Mouse (Mus musculus): Measurements from ENCODE around the gene Gfra4. TPM values are rescaled to one million over a fixed set of nuclear protein-coding genes. Genes with fewer than 3 reads are reported as not detected.
"Not testable (repeated sequence)": the region's sequence is repeated elsewhere in the genome, so short reads cannot be mapped to it uniquely, and the experiment has no call there.

Gfra4 gene
- polyA plus RNA-seq, 1 experiment, result 1.5 TPM

DNA sequence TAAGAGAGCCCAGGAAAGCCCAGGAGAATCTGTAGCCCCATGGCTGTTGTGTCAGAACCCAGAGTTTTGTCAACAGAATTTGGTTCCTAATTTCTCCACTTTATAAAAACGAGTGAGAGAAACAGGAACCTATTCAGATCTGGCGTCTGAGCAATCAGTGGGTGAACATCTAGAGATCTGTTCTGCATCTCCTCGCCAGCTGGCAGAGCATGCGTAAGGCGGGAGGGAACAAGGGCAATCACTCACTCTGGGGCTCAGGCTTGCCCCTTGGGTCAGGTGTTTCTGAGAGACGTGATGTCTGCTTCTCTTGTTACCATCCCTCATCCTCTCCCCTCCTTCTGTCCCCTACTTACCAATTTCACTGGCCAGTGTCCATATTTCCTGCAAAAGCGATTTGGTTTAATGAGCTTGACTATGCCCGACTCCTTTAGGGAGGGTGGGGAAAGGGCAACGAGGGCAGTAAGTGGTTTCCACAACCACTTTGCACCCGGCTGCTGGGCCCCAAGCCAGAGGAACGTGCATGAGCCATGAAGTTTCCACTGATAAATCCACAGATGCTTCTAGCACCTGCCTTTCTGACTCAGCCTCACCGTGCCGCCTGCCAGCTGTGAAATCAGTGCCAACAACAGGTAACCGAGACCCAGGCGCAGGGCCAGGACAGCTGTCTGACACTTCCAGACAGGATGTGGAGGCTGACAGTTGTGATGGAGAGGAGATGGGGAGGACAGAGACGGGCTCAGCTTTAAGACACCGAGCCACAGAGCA is 5.5 kb downstream of the Gfra4 start:
- H3K4me3 ChIP-seq (ENCODE audit: insufficient read depth, low read length), result no peak overlapping the region
- peaks cover 22% of the 10 kb centered on the region for H3K4me1 ChIP-seq (ENCODE audit: control insufficient read depth, insufficient read depth, low read length)
- peak overlapping the region; percentile 70 for H3K27ac ChIP-seq (ENCODE audit: insufficient read depth, low read depth, low read length)
- no peak for TF ChIP-seq CTCF (IDR thresholded peaks at IDR 0.05; ENCODE audit: low read depth, low read length)
- TF ChIP-seq POLR2A (IDR thresholded peaks at IDR 0.05; ENCODE audit: borderline replicate concordance, low read depth, low read length), result no peak

DNA sequence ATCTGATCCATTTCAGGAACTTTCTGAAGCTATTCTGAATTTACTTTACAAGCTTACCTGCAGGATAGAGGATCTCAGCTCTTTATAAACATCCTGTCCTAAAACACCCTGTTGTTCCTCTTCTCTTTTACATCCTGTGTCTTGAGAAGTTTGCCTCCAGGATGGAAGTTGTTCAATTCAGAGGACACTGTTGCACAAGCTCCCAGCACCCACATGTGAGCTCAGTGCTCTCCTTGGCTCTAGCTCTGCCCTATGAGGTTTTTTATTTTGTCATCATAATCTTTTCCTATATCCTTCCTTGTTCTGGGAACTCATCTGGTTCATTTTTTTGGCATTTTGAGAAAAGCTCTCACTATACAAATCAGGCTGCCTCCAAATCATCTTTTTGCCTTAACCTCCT is 6.1 kb downstream of the Gfra4 start:
- H3K4me1 ChIP-seq (ENCODE audit: control insufficient read depth, insufficient read depth, low read length), result peaks cover 22% of the 10 kb centered on the region
- no peak for TF ChIP-seq CTCF (IDR thresholded peaks at IDR 0.05; ENCODE audit: low read depth, low read length)
- TF ChIP-seq POLR2A (IDR thresholded peaks at IDR 0.05; ENCODE audit: borderline replicate concordance, low read depth, low read length), result no peak
- no peak overlapping the region for H3K4me3 ChIP-seq (ENCODE audit: insufficient read depth, low read length)
- peak overlapping the region; percentile 70 for H3K27ac ChIP-seq (ENCODE audit: insufficient read depth, low read depth, low read length)

- Histone ChIP-seq H3K27ac (ENCODE audit: insufficient read depth, low read depth, low read length) (peak overlapping the region; percentile 70), H3K4me3 (ENCODE audit: insufficient read depth, low read length) (no peak overlapping the region)
- TF ChIP-seq POLR2A (IDR thresholded peaks at IDR 0.05; ENCODE audit: borderline replicate concordance, low read depth, low read length), result no peak
- TF ChIP-seq CTCF (IDR thresholded peaks at IDR 0.05; ENCODE audit: low read depth, low read length), result no peak
Observed at GRCm38 (mm10) chr2:131036343-131036742, 6.5 kb downstream of the Gfra4 start.

DNA sequence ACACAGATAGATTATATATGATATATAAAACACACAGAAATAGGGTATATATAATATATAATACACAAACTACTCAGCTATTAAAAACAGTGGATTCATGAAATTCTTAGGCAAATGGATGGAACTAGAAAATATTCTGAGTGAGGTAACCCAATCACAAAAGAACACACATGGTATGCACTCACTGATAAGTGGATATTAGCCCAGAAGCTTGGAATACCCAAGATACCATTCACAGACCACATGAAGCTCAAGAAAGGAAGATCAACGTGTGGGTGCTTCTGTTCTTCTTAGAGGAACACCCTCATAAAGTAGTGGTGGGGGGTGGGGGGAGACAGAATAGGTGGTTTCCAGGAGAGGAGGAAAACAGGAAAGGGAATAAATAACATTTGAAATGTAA is 11.5 kb downstream of the Gfra4 start:
- H3K4me3 ChIP-seq (ENCODE audit: insufficient read depth, low read length); H3K27ac ChIP-seq (ENCODE audit: insufficient read depth, low read depth, low read length): not testable (repeated sequence)
- peaks cover 37% of the 10 kb centered on the region for H3K4me1 ChIP-seq (ENCODE audit: control insufficient read depth, insufficient read depth, low read length)

More at GRCm38 (mm10) chr2:131036343-131036742, 6.5 kb downstream of the Gfra4 start:
- H3K4me1 ChIP-seq (ENCODE audit: control insufficient read depth, insufficient read depth, low read length), result peaks cover 21% of the 10 kb centered on the region

GRCm38 (mm10) chr2:131030998-131031397 is 11.9 kb downstream of the Gfra4 start:
- no peak overlapping the region for H3K27ac ChIP-seq (ENCODE audit: insufficient read depth, low read depth, low read length)
- TF ChIP-seq POLR2A (IDR thresholded peaks at IDR 0.05; ENCODE audit: borderline replicate concordance, low read depth, low read length) (no peak), CTCF (IDR thresholded peaks at IDR 0.05; ENCODE audit: low read depth, low read length) (no peak)
- H3K4me3 ChIP-seq (ENCODE audit: insufficient read depth, low read length), result no peak overlapping the region
- peaks cover 33% of the 10 kb centered on the region for H3K4me1 ChIP-seq (ENCODE audit: control insufficient read depth, insufficient read depth, low read length)

DNA sequence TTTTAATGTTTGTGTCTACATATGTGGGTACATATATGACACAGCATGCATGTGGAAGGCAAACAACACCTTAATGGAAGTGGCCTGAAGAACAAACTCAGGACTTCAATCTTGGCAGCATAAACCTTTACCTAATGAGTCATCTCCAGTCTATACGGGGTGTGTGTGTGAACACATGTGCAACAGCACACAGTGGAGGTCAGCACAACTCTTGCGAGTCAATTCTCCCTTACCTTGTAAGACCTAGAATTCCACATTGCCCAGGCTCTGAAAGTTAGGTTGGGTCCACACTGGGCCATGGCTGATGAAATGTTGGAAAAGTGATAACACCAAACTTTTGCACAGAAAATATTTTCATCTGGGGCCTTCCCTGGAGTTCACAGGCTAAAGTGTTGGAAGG is 12.3 kb downstream of the Gfra4 start:
- TF ChIP-seq POLR2A (IDR thresholded peaks at IDR 0.05; ENCODE audit: borderline replicate concordance, low read depth, low read length) (no peak), CTCF (IDR thresholded peaks at IDR 0.05; ENCODE audit: low read depth, low read length) (no peak)
- peak overlapping the region; percentile 29 for H3K27ac ChIP-seq (ENCODE audit: insufficient read depth, low read depth, low read length)

GRCm38 (mm10) chr2:131029065-131029935 is 13.6 kb downstream of the Gfra4 start:
- Histone ChIP-seq H3K4me1 (ENCODE audit: control insufficient read depth, insufficient read depth, low read length) (peaks cover 29% of the 10 kb centered on the region), H3K27ac (ENCODE audit: insufficient read depth, low read depth, low read length) (peak overlapping the region; percentile 89), H3K4me3 (ENCODE audit: insufficient read depth, low read length) (no peak overlapping the region)
- TF ChIP-seq POLR2A (IDR thresholded peaks at IDR 0.05; ENCODE audit: borderline replicate concordance, low read depth, low read length), result no peak
- no peak for TF ChIP-seq CTCF (IDR thresholded peaks at IDR 0.05; ENCODE audit: low read depth, low read length)

More for the DNA sequence above, 12.3 kb downstream of the Gfra4 start:
- Histone ChIP-seq H3K4me1 (ENCODE audit: control insufficient read depth, insufficient read depth, low read length) (peaks cover 32% of the 10 kb centered on the region), H3K4me3 (ENCODE audit: insufficient read depth, low read length) (no peak overlapping the region)

DNA sequence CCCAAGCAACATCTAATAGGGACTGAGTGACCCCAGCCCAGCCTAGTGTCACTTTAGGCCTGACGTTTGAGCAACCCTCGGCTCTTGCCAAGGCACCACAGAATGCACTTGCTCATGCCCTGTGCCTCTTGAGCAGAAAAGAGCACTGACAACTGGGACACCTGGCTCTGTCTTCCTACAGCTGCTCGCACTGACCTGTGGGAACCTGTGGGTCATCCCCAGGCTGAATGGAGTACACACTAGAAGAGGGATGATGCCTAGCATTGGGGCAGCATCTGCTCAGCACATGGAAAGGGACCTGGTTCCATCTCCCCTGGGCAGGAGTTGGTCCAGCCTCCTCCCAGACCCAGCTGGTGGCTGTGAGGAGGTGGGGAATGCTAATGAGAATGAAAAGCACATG is 15.9 kb downstream of the Gfra4 start:
- Histone ChIP-seq H3K27ac (ENCODE audit: insufficient read depth, low read depth, low read length) (no peak overlapping the region), H3K4me3 (ENCODE audit: insufficient read depth, low read length) (no peak overlapping the region), H3K4me1 (ENCODE audit: control insufficient read depth, insufficient read depth, low read length) (peaks cover 34% of the 10 kb centered on the region)
- TF ChIP-seq CTCF (IDR thresholded peaks at IDR 0.05; ENCODE audit: low read depth, low read length) (no peak), POLR2A (IDR thresholded peaks at IDR 0.05; ENCODE audit: borderline replicate concordance, low read depth, low read length) (no peak)

DNA sequence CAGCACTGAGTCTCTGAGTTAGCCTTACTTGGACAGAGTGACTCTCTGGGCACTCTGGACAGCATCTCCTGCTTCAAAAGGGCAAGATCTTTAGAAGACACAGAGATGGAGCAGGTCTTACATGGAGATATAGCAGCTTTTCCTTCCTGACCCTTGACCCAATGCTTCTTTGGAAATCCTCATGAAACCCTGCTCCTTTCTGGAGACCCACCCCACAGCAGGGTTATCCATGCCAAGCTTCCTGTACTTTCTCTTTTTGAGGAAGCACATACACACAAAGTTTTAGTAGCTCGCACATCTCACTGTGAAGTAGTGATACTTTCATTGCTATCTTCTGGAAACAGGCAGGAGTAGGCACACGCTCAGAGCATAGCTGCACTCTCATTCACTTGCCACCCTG is 17.7 kb downstream of the Gfra4 start:
- Histone ChIP-seq H3K4me1 (ENCODE audit: control insufficient read depth, insufficient read depth, low read length) (peaks cover 28% of the 10 kb centered on the region), H3K27ac (ENCODE audit: insufficient read depth, low read depth, low read length) (no peak overlapping the region), H3K4me3 (ENCODE audit: insufficient read depth, low read length) (no peak overlapping the region)
- no peak for TF ChIP-seq POLR2A (IDR thresholded peaks at IDR 0.05; ENCODE audit: borderline replicate concordance, low read depth, low read length)
- TF ChIP-seq CTCF (IDR thresholded peaks at IDR 0.05; ENCODE audit: low read depth, low read length), result no peak

GRCm38 (mm10) chr2:131010566-131010965 is 32.3 kb downstream of the Gfra4 start:
- Histone ChIP-seq H3K4me3 (ENCODE audit: insufficient read depth, low read length) (no peak overlapping the region), H3K4me1 (ENCODE audit: control insufficient read depth, insufficient read depth, low read length) (no peaks in the 10 kb centered on the region), H3K27ac (ENCODE audit: insufficient read depth, low read depth, low read length) (no peak overlapping the region)
- TF ChIP-seq CTCF (IDR thresholded peaks at IDR 0.05; ENCODE audit: low read depth, low read length) (no peak), POLR2A (IDR thresholded peaks at IDR 0.05; ENCODE audit: borderline replicate concordance, low read depth, low read length) (no peak)

Data from bone marrow macrophage, adult 2 months (primary cell).